Mouse (Mus musculus) hindbrain, postnatal 0 days (tissue): Measurements from ENCODE around the gene Hhip. TPM values are rescaled to one million over a fixed set of nuclear protein-coding genes. Genes with fewer than 3 reads are reported as not detected.
A peak's percentile ranks its signal among the peaks of the same experiment; 100 is the strongest.

Experiments
- ATAC-seq: fragments of 200-750 bp; cut with Nextera tagmentation; 2 replicates; pipeline ENCODE4 v1.8.0; 2017; ENCODE audit warnings: mild to moderate bottlenecking, moderate TSS enrichment, moderate library complexity
- DNase-seq: peaks from one replicate; pipeline ENCODE4 v3.0.0-alpha.2; 2015; ENCODE audit warnings: low spot score
- H3K27ac ChIP-seq: fragments of 300-500 bp; sonication (generic); 2 replicates; pipeline ENCODE4 v1.5.1; 2014; ENCODE audit warnings: mild to moderate bottlenecking
- H3K27me3 ChIP-seq: fragments of 300-500 bp; sonication (generic); 2 replicates; pipeline ENCODE4 v1.6.1; 2014; ENCODE audit warnings: low read length, mixed read lengths; ENCODE audit not compliant: insufficient read depth
- H3K36me3 ChIP-seq: fragments of 300-500 bp; sonication (generic); 2 replicates; pipeline ENCODE4 v1.6.1; 2014; ENCODE audit warnings: low read length, mixed read lengths; ENCODE audit not compliant: insufficient read depth
- H3K4me1 ChIP-seq: fragments of 300-500 bp; sonication (generic); 2 replicates; pipeline ENCODE4 v1.6.1; 2014; ENCODE audit warnings: antibody characterized with exemption, low read length, mixed read lengths; ENCODE audit not compliant: insufficient read depth
- H3K4me2 ChIP-seq: fragments of 300-500 bp; sonication (generic); 2 replicates; pipeline ENCODE4 v1.6.1; 2014; ENCODE audit warnings: low read depth, mild to moderate bottlenecking, low read length, moderate library complexity, mixed read lengths
- H3K4me3 ChIP-seq: fragments of 300-500 bp; sonication (generic); 2 replicates; pipeline ENCODE4 v1.5.1; 2014; ENCODE audit warnings: low read length
- H3K9ac ChIP-seq: fragments of 300-500 bp; sonication (generic); replicated peaks from 2 replicates; pipeline ENCODE4 v1.6.1; 2014; ENCODE audit warnings: mild to moderate bottlenecking, low read length, moderate library complexity, mixed read lengths
- H3K9me3 ChIP-seq: fragments of 300-500 bp; sonication (generic); 2 replicates; pipeline ENCODE4 v1.6.1; 2016; ENCODE audit warnings: low read length, mixed read lengths
- CTCF ChIP-seq: IDR thresholded peaks from 2 replicates; pipeline ENCODE4 v1.5.1; 2016; ENCODE audit warnings: antibody characterized with exemption, control low read depth, low read depth
- WGBS: fragments of 180-500 bp; shearing (Covaris S2); extraction: QIAGEN DNeasy Blood & Tissue Kit; methylation state at CpG from one replicate; pipeline ENCODE4 v1.1.7; 2014; 5-methylcytosine and 5-hydroxymethylcytosine counted together
- polyA plus RNA-seq: library from polyadenylated mRNA; unstranded; fragments of >200 nt; fragmentation: Nextera tagmentation; extraction: Ambion mirVana; gene quantifications from 2 replicates; pipeline ENCODE4 v1.2.1, GENCODE M21; 2015
- total RNA-seq: library from RNA; depleted of rRNA; stranded (reverse); fragments of >200 nt; gene quantifications from 2 replicates; pipeline ENCODE4 v1.2.3, GENCODE M21; 2014

The Hhip gene
- total and polyA plus RNA-seq, 2 experiments from 2014 or later = 3.0 to 4.9 TPM

DNA sequence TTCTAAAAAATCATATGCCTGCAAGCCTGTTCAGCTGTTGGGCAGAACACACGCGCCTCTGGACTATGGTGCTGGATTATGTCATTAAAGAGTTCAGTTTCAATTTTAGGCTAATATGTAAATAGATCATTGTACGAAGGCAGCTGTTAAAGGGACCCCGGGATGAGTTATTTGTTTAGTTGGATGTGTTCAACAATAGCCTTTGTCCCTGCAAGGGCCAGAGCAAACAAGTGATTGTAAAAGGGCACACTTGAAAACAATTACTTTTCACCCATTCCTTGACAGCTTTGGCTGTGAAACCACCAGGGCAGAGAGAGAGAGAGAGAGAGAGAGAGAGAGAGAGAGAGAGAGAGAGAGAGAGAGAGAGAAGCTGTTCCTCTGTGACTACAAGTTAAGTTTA lies 3.6 kb downstream of the Hhip start:
- Histone ChIP-seq H3K36me3 (no peaks in the 10 kb centered on the region), H3K9me3 (no peaks in the 10 kb centered on the region), H3K4me2 (0 out of 2 replicates have a peak overlapping the region, but pooled peaks have one; percentile 95), H3K27ac (no peak overlapping the region), H3K27me3 (peaks cover 23% of the 10 kb centered on the region), H3K4me3 (no peak overlapping the region), H3K9ac (no peak overlapping the region), H3K4me1 (0 out of 2 replicates have a peak, but pooled peaks cover 5% of the 10 kb centered on the region)
- no peak for TF ChIP-seq CTCF
- ATAC-seq (no peak), DNase-seq (no peak)
- 19% methylated on average over 4 of the region's 4 CpGs for WGBS

GRCm38 (mm10) chr8:80052838-80053237 lies 5.0 kb downstream of the Hhip start:
- no peaks in the 10 kb centered on the region for H3K9me3 ChIP-seq
- H3K27me3 ChIP-seq = peaks cover 23% of the 10 kb centered on the region
- TF ChIP-seq CTCF = no peak
- DNase-seq (no peak), ATAC-seq (no peak)
- no peaks in the 10 kb centered on the region for H3K36me3 ChIP-seq
- WGBS = 86% methylated on average over 1 of the region's 1 CpGs
- H3K27ac ChIP-seq = no peak overlapping the region
- H3K4me2 ChIP-seq = no peak overlapping the region
- H3K9ac ChIP-seq = no peak overlapping the region
- no peak overlapping the region for H3K4me3 ChIP-seq
- H3K4me1 ChIP-seq = 0 out of 2 replicates have a peak, but pooled peaks cover 5% of the 10 kb centered on the region

- ATAC-seq (no peak), DNase-seq (no peak)
- WGBS = 36% methylated on average over 5 of the region's 5 CpGs
- Histone ChIP-seq H3K4me1 (no peaks in the 10 kb centered on the region), H3K27me3 (peaks cover 17% of the 10 kb centered on the region), H3K9ac (no peak overlapping the region), H3K27ac (no peak overlapping the region), H3K4me2 (no peak overlapping the region), H3K36me3 (no peaks in the 10 kb centered on the region), H3K9me3 (no peaks in the 10 kb centered on the region), H3K4me3 (no peak overlapping the region)
- TF ChIP-seq CTCF = no peak
These were observed 6.3 kb downstream of the Hhip start for GRCm38 (mm10) chr8:80051494-80051893.

GRCm38 (mm10) chr8:80049256-80050005 lies 8.4 kb downstream of the Hhip start:
- Histone ChIP-seq H3K36me3 (no peaks in the 10 kb centered on the region), H3K27me3 (peaks cover 17% of the 10 kb centered on the region)
- WGBS = 84% methylated on average over 15 of the region's 15 CpGs

DNA sequence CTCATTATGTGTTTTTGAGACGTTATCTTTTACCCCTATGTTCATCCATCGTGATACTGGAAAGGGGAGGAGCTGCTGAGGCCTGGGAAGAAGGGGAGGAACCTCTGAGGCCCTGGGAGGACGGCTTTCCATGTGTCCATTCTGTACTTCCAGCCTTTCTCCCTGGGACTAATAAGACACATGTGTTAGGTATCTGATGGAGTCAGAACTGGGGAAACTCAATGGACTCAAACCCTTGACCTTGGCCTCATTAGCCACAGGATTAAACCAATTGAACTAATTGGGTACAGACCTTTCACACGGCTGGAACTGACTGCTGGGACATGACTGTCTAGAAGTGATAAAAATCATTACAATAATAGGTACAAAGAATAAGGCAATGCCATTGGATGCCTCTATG lies 9.6 kb downstream of the Hhip start:
- WGBS = 65% methylated on average over 4 of the region's 4 CpGs
- ATAC-seq (no peak), DNase-seq (no peak)
- Histone ChIP-seq H3K27me3 (peaks cover 11% of the 10 kb centered on the region), H3K9ac (no peak overlapping the region), H3K4me1 (no peaks in the 10 kb centered on the region), H3K4me2 (no peak overlapping the region), H3K4me3 (no peak overlapping the region), H3K27ac (no peak overlapping the region), H3K9me3 (no peaks in the 10 kb centered on the region), H3K36me3 (no peaks in the 10 kb centered on the region)
- no peak for TF ChIP-seq CTCF

More at GRCm38 (mm10) chr8:80049256-80050005, 8.4 kb downstream of the Hhip start:
- H3K4me1 ChIP-seq = no peaks in the 10 kb centered on the region
- no peak overlapping the region for H3K4me3 ChIP-seq
- H3K27ac ChIP-seq = no peak overlapping the region
- no peak for ATAC-seq
- no peak for TF ChIP-seq CTCF
- no peak overlapping the region for H3K4me2 ChIP-seq
- no peaks in the 10 kb centered on the region for H3K9me3 ChIP-seq
- no peak for DNase-seq
- H3K9ac ChIP-seq = no peak overlapping the region

DNA sequence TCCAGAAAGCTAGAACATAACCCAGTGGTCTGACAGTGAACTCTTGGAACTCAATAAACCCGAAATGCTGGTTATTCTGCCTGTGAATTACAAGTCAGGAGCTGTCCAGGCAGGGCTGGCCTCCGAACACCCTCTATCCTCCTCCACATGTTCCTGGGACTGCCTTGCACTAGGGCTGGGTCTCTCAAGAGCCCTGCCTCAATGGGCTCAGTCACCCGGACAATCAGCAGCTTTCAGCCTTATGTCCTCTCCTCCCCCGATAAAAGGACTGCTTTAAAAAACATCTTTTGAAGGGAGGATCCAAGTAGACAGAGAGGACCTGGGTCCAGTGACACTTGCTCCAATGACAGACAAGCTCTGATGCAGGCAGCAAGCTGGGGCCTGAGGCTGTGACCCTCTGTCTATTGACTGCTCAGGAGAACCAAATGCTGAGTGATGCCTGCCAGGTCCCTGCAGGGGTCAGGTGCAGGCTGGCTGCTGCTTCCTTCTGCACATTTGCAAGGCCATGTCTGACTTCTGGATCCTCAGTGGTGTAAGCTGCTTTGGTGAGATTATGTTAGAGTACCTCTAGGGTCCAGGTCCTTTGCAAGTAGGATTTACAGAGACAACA lies 20.1 kb downstream of the Hhip start:
- Histone ChIP-seq H3K27ac (no peak overlapping the region), H3K4me1 (no peaks in the 10 kb centered on the region), H3K9me3 (no peaks in the 10 kb centered on the region), H3K4me3 (no peak overlapping the region), H3K27me3 (no peaks in the 10 kb centered on the region), H3K9ac (no peak overlapping the region), H3K4me2 (no peak overlapping the region), H3K36me3 (no peaks in the 10 kb centered on the region)
- TF ChIP-seq CTCF = no peak
- 21% methylated on average over 4 of the region's 4 CpGs for WGBS
- DNase-seq = no peak
- no peak for ATAC-seq

GRCm38 (mm10) chr8:80032604-80033003 lies 25.2 kb downstream of the Hhip start:
- Histone ChIP-seq H3K9ac (no peak overlapping the region), H3K4me2 (no peak overlapping the region), H3K4me1 (no peaks in the 10 kb centered on the region), H3K4me3 (no peak overlapping the region), H3K27ac (no peak overlapping the region), H3K9me3 (no peaks in the 10 kb centered on the region), H3K27me3 (no peaks in the 10 kb centered on the region), H3K36me3 (no peaks in the 10 kb centered on the region)
- ATAC-seq (no peak), DNase-seq (no peak)
- 62% methylated on average over 3 of the region's 3 CpGs for WGBS
- TF ChIP-seq CTCF = no peak
